Comparison of ENCODE assay signal across 8 mouse cellular contexts in genomic region chr19:7436061-7436970, GRCm38 (mm10). TPM values are rescaled to one million over a fixed set of nuclear protein-coding genes. Genes with fewer than 3 reads are reported as not detected.
A peak's percentile ranks its signal among the peaks of the same experiment; 100 is the strongest.
DNase-seq lines count a peak whose midpoint lies in the region; ATAC-seq and TF ChIP-seq lines count a peak whose summit lies in the region.

No protein-coding gene starts in this region.

- no peak overlapping the region for H3K27ac ChIP-seq in hindbrain, embryonic 11.5 days (ENCODE audit: low read depth, low read length)
- no peak overlapping the region for H3K27ac ChIP-seq in hindbrain, embryonic 10.5 days
- no peak overlapping the region for H3K27ac ChIP-seq in kidney, postnatal 0 days
- H3K27ac ChIP-seq in neural tube, embryonic 14.5 days (ENCODE audit: low read depth, low read length): no peak overlapping the region

- no peak overlapping the region for H3K4me3 ChIP-seq in hindbrain, embryonic 11.5 days (ENCODE audit: low read depth, low read length)
- H3K4me3 ChIP-seq in hindbrain, embryonic 10.5 days: no peak overlapping the region
- no peak overlapping the region for H3K4me3 ChIP-seq in kidney, postnatal 0 days (replicated peaks; ENCODE audit: low read depth, low read length)
- no peak overlapping the region for H3K4me3 ChIP-seq in neural tube, embryonic 14.5 days (ENCODE audit: low read depth, low read length)

- no peaks in the 10 kb centered on the region for H3K4me1 ChIP-seq in hindbrain, embryonic 11.5 days (replicated peaks; ENCODE audit: control insufficient read depth, insufficient read depth, low read length)
- H3K4me1 ChIP-seq in hindbrain, embryonic 10.5 days (replicated peaks): no peaks in the 10 kb centered on the region
- H3K4me1 ChIP-seq in kidney, postnatal 0 days (replicated peaks; ENCODE audit: insufficient read depth, low read length): no peaks in the 10 kb centered on the region; the same call in 1 of the 2 replicates
- H3K4me1 ChIP-seq in neural tube, embryonic 14.5 days (ENCODE audit: control insufficient read depth, insufficient read depth, low read length): no peaks in the 10 kb centered on the region

- H3K27me3 ChIP-seq in hindbrain, embryonic 11.5 days (ENCODE audit: control insufficient read depth, insufficient read depth, low read length): no peaks in the 10 kb centered on the region
- H3K27me3 ChIP-seq in hindbrain, embryonic 10.5 days (ENCODE audit: insufficient read depth, poor library complexity, severe bottlenecking): no peaks in the 10 kb centered on the region
- no peaks in the 10 kb centered on the region for H3K27me3 ChIP-seq in kidney, postnatal 0 days (ENCODE audit: insufficient read depth, low read length)
- H3K27me3 ChIP-seq in neural tube, embryonic 14.5 days (ENCODE audit: control insufficient read depth, insufficient read depth, low read length): no peaks in the 10 kb centered on the region

- DNase-seq in hindbrain, embryonic 11.5 days (ENCODE audit: low spot score): peak; percentile 59
- DNase-seq in hindbrain, embryonic 10.5 days (ENCODE audit: low spot score): no peak
- DNase-seq in CD4-positive helper T cell, adult 2 months (ENCODE audit: low read depth, low spot score): peak; percentile 64
- peak; percentile 81 for DNase-seq in ZHBTc4 (ENCODE audit: low read depth, low spot score)
- DNase-seq in kidney, postnatal 0 days (ENCODE audit: low spot score): peak; percentile 90
- no peak for DNase-seq in frontal cortex, postnatal 25 days (ENCODE audit: low spot score in 2 of 2)

- H3K36me3 ChIP-seq in hindbrain, embryonic 11.5 days (ENCODE audit: control insufficient read depth, insufficient read depth, low read length): peaks cover 6% of the 10 kb centered on the region; the same call in 1 of the 2 replicates
- peaks cover 51% of the 10 kb centered on the region for H3K36me3 ChIP-seq in hindbrain, embryonic 10.5 days
- H3K36me3 ChIP-seq in kidney, postnatal 0 days (ENCODE audit: insufficient read depth, low read length): peaks cover 25% of the 10 kb centered on the region
- H3K36me3 ChIP-seq in neural tube, embryonic 14.5 days (ENCODE audit: control insufficient read depth, insufficient read depth, low read length): peaks cover 29% of the 10 kb centered on the region

- peak; percentile 51; the same call in 1 of the 2 replicates for ATAC-seq in hindbrain, embryonic 11.5 days (ENCODE audit: low FRiP score)
- ATAC-seq in granulocyte monocyte progenitor cell, adult 5-6 weeks (replicated peaks; ENCODE audit: poor library complexity, severe bottlenecking): 0 out of 2 replicates have a peak, but pooled peaks have one; percentile 46
- ATAC-seq in kidney, postnatal 0 days (replicated peaks; ENCODE audit: low FRiP score, low read depth): no peak
- peak; percentile 57; the same call in 1 of the 2 replicates for ATAC-seq in neural tube, embryonic 14.5 days (ENCODE audit: low read depth)

- H3K4me2 ChIP-seq in hindbrain, embryonic 11.5 days (replicated peaks; ENCODE audit: low read depth, low read length): no peak overlapping the region
- no peak overlapping the region for H3K4me2 ChIP-seq in kidney, postnatal 0 days (ENCODE audit: low read length)
- H3K4me2 ChIP-seq in neural tube, embryonic 14.5 days (ENCODE audit: low read depth, low read length): no peak overlapping the region

- 85% methylated on average over 5 of the region's 5 CpGs for WGBS in hindbrain, embryonic 11.5 days
- 90% methylated on average over 5 of the region's 5 CpGs for WGBS in hindbrain, embryonic 10.5 days
- WGBS in kidney, postnatal 0 days: 60% methylated on average over 5 of the region's 5 CpGs
- WGBS in neural tube, embryonic 14.5 days: 79% methylated on average over 5 of the region's 5 CpGs

- H3K9ac ChIP-seq in hindbrain, embryonic 11.5 days (ENCODE audit: low read depth, low read length): no peak overlapping the region
- H3K9ac ChIP-seq in kidney, postnatal 0 days (ENCODE audit: low read depth, low read length): no peak overlapping the region
- H3K9ac ChIP-seq in neural tube, embryonic 14.5 days (replicated peaks; ENCODE audit: low read depth, low read length): no peak overlapping the region

- H3K9me3 ChIP-seq in hindbrain, embryonic 11.5 days (ENCODE audit: control insufficient read depth, low read length): no peaks in the 10 kb centered on the region
- H3K9me3 ChIP-seq in hindbrain, embryonic 10.5 days: no peaks in the 10 kb centered on the region
- no peaks in the 10 kb centered on the region for H3K9me3 ChIP-seq in kidney, postnatal 0 days (replicated peaks; ENCODE audit: low read length)
- no peaks in the 10 kb centered on the region for H3K9me3 ChIP-seq in neural tube, embryonic 14.5 days (ENCODE audit: control insufficient read depth, low read length)

- peak; percentile 87 for TF ChIP-seq CTCF in kidney, postnatal 0 days (IDR thresholded peaks at IDR 0.05; ENCODE audit: low read depth)

RNA-seq across cellular contexts. Expression of gene 2700081O15Rik, which starts 18.9 kb away (rescaled TPM):
- polyA plus RNA-seq in hindbrain, embryonic 11.5 days (2014; fragmentation: Nextera tagmentation; extraction: Ambion mirVana): 14.5 and 17.7 TPM in 2 replicates
- 7.0 and 8.6 TPM in 2 replicates for polyA plus RNA-seq in hindbrain, embryonic 10.5 days (2016; fragmentation: Nextera tagmentation; extraction: Ambion mirVana)
- total RNA-seq in granulocyte monocyte progenitor cell, adult 5-6 weeks (2014; fragmentation: Nextera tagmentation): 1.5 and 3.1 TPM in 2 replicates
- 1.2 and 1.6 TPM in 2 replicates for total RNA-seq in granulocyte monocyte progenitor cell, adult 5-6 weeks (2017)
- polyA plus RNA-seq in kidney, postnatal 0 days (2015; fragmentation: Nextera tagmentation; extraction: Ambion mirVana): 4.8 and 5.2 TPM in 2 replicates
- 17.0 and 17.2 TPM in 2 replicates for polyA plus RNA-seq in neural tube, embryonic 14.5 days (2014; fragmentation: Nextera tagmentation; extraction: Ambion mirVana)

RNA-seq across cellular contexts. Expression of gene Rtn3, which starts 46.8 kb away (rescaled TPM):
- polyA plus RNA-seq in hindbrain, embryonic 11.5 days (2014; fragmentation: Nextera tagmentation; extraction: Ambion mirVana): 300 and 304 TPM in 2 replicates
- 256 and 280 TPM in 2 replicates for polyA plus RNA-seq in hindbrain, embryonic 10.5 days (2016; fragmentation: Nextera tagmentation; extraction: Ambion mirVana)
- 166 and 193 TPM in 2 replicates for total RNA-seq in granulocyte monocyte progenitor cell, adult 5-6 weeks (2014; fragmentation: Nextera tagmentation)
- 80.4 and 94.7 TPM in 2 replicates for total RNA-seq in granulocyte monocyte progenitor cell, adult 5-6 weeks (2017)
- 195 and 196 TPM in 2 replicates for polyA plus RNA-seq in kidney, postnatal 0 days (2015; fragmentation: Nextera tagmentation; extraction: Ambion mirVana)
- 482 and 576 TPM in 2 replicates for polyA plus RNA-seq in neural tube, embryonic 14.5 days (2014; fragmentation: Nextera tagmentation; extraction: Ambion mirVana)

RNA-seq across cellular contexts. Expression of gene Spindoc, which starts 53.5 kb away (rescaled TPM):
- polyA plus RNA-seq in hindbrain, embryonic 11.5 days (2014; fragmentation: Nextera tagmentation; extraction: Ambion mirVana): 26.1 and 34.6 TPM in 2 replicates
- 44.9 and 48.0 TPM in 2 replicates for polyA plus RNA-seq in hindbrain, embryonic 10.5 days (2016; fragmentation: Nextera tagmentation; extraction: Ambion mirVana)
- 19.2 and 19.8 TPM in 2 replicates for total RNA-seq in granulocyte monocyte progenitor cell, adult 5-6 weeks (2014; fragmentation: Nextera tagmentation)
- 4.7 and 4.9 TPM in 2 replicates for total RNA-seq in granulocyte monocyte progenitor cell, adult 5-6 weeks (2017)
- 19.2 and 21.9 TPM in 2 replicates for polyA plus RNA-seq in kidney, postnatal 0 days (2015; fragmentation: Nextera tagmentation; extraction: Ambion mirVana)
- polyA plus RNA-seq in neural tube, embryonic 14.5 days (2014; fragmentation: Nextera tagmentation; extraction: Ambion mirVana): 15.8 and 22.6 TPM in 2 replicates

RNA-seq across cellular contexts. Expression of gene Atl3, which starts 57.5 kb away (rescaled TPM):
- 8.4 and 9.4 TPM in 2 replicates for polyA plus RNA-seq in hindbrain, embryonic 11.5 days (2014; fragmentation: Nextera tagmentation; extraction: Ambion mirVana)
- 4.6 and 7.2 TPM in 2 replicates for polyA plus RNA-seq in hindbrain, embryonic 10.5 days (2016; fragmentation: Nextera tagmentation; extraction: Ambion mirVana)
- total RNA-seq in granulocyte monocyte progenitor cell, adult 5-6 weeks (2014; fragmentation: Nextera tagmentation): 47.9 and 50.2 TPM in 2 replicates
- 49.0 and 52.6 TPM in 2 replicates for total RNA-seq in granulocyte monocyte progenitor cell, adult 5-6 weeks (2017)
- 11.1 and 14.8 TPM in 2 replicates for polyA plus RNA-seq in kidney, postnatal 0 days (2015; fragmentation: Nextera tagmentation; extraction: Ambion mirVana)
- 7.4 and 8.1 TPM in 2 replicates for polyA plus RNA-seq in neural tube, embryonic 14.5 days (2014; fragmentation: Nextera tagmentation; extraction: Ambion mirVana)

Comparison
In these comparisons a context has a peak if more than half of its experiments do, and no peak if none do; other contexts are left out.
1. DNase-seq: peak in hindbrain, embryonic 11.5 days (single experiment), CD4-positive helper T cell, adult 2 months (single experiment), ZHBTc4 (single experiment) and kidney, postnatal 0 days (single experiment); none in hindbrain, embryonic 10.5 days (single experiment) and frontal cortex, postnatal 25 days (0 of 2).